Mouse (Mus musculus): Measurements from ENCODE around the gene Tbc1d4.

The Tbc1d4 gene

DNA sequence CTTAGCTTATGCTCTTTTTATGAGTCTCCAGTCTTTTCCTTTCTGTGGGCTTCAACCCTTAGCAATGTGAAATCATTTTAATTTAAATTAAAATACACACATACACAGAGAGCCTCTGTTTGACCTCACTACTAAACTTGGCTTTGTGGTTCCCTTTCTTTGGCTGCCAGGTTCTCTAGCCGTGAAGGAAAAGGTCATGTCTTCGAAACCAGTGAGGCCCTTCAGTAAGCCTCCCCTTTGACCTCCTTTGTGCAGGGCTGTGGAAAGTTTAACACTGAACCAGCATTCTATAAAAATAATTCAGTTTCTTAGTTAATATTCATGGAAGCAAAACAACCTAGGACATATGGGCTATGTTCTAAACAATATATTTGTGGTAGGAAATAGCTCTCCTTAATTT, 78.5 kb downstream of the Tbc1d4 start:
- DNase-seq: no peak

DNA sequence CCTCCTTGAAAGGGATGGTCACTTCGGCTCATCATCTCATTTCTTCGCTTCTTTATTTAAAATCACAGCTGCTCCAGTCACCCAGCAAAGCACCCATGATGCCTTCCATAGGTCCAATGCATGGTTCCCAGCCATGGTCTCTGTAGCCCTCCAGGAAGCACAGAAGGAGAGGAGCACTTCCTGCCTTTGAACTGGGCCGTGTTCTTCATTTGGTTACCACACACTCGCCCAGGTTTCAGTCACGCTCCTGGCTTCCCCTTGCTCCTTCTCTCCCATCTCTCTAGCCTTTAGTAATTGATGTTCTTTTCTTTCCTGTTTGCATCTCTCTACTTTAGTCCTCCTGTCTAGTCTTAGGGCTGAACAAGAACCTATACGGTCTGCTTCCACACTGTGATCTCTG, 79.8 kb downstream of the Tbc1d4 start:
- no peak for DNase-seq

DNA sequence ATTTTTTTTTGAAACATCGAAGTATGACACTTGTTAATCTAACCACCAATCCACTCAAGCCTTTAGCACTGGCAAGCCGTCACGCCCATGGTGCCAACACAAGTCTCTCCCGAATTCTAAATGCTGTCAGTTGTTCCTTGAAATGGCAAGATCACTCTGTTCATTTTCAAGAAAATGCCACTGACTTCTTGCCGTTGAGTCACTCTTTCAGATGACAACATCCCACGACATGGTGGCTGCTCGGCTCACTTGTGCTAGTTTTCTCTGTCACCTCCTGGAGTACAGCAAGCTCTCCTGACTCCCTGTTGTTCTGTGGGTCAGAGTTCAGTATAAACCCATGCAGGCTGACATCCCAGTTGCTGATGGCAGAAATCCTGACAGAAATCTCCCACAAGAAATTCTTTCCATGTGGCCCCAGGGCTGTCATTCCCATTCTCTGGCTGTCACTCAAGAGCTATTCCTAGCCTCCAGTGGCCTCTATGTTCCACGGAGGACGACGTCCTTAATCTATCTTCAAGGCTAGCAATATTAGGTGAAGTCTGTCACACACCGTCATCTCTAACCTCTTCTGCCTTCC, 81.5 kb downstream of the Tbc1d4 start:
- DNase-seq: no peak

DNA sequence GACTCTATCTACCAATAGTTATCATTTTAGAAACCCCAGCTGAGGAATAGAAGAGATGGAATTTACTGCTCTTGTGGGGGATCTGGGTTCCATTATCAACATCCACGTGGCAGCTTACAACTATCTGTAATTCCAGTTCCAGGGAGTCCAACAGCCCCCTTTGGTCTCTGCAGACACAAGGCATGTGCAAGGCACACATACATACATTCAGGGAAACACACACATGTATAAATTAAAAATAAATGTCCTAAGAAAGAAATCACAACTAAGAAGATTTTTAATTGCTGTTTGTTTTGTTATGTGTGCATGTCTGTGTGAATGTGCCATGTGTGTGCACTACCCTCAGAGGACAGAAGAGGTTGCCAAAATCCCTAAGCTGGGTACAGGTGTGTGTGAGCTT, 82.5 kb downstream of the Tbc1d4 start:
- no peak for DNase-seq

DNA sequence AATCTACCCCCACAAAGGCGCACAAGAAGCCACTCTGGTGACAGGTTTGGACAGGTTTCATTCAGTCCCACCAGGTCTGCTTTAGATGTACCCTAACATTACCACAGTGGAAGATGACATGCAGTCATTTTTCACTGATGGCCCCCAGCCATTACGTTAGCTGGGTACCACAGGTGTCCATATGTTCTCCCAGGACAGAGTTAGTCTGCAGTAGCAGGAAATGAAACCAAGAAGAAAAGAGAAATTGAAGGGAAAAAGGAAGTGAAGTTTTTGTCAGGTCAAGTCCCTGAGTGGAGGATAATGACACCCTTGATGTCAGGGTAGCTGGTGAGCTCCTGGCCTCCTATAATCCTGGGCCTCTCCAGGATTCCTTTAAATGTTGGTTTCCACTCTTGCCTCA, 89.0 kb downstream of the Tbc1d4 start:
- DNase-seq: no peak

DNA sequence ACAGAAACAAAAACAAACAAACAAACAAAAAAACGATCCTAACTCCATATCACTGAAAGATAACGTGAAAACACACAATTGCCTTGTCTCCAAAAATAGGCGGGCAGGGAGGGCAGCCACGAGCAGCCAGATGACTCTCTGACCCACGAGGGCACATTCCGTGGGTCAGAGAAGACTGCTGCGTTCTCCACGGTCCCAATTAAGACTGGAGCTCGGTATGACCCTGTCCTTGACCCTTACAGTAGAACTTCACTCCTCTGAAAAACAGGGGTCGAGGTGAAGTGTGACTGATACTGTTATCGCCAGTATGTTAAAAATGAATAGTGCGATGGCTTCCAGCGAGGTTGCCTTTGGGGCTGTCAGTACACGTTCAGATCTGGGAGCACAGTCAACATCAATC, 90.7 kb downstream of the Tbc1d4 start:
- DNase-seq: no peak

DNA sequence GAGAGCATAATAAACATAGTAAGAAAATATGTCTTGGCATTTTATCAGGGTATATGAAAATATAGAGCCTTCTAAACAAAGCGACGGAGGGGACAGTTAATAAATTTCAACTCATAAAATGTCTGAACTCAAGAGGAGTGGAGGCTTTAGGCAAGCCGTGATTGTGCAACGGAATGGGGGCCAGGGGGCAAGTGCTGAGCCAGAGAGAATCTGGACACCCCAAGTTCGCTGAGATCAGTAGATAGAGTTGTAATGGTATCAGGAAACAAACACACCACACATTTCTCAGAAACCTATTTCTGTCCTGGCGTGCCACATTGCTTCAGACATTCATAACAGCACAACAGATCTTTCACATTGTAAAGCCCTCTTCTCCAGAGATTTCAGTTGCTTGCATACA, 91.2 kb downstream of the Tbc1d4 start:
- DNase-seq: no peak

DNA sequence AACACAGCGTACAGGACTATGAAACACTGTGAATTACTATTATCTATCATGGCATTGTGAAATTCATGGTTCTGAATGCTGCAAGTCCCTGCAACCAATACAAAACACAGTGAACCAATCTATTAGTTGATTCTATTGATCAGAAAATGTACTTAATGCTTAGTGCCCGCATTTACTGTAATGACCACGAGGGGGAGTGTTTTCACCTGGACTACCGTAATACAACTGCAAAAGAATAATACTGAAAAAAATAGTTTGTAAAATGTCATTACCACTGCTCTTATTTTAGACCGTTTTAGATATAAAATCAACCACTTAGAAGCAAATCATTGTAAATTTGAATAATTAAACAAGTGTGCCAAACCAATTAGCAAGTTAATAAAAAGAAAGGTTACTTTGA, 91.7 kb downstream of the Tbc1d4 start:
- peak; percentile 48 to 63 for DNase-seq

DNA sequence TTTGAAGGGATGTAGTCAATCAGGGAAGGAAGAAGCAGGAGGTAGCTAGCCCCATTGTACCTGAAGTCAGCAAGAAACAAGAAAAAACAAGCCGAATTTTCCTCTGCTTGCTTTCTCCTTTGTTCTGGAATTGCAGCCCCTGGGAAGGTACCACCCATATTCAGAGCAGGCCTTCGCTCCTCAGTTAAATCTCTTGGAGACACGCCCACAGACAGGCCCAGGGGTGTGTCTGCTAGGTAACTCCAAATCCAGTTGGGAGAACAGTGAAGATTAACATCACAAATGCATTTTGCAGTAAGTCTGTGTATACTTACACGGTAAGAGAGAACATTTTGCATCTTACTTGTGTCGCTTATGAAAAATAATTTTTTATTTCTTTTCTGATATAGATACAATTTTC, 92.1 kb downstream of the Tbc1d4 start:
- DNase-seq: no peak

DNA sequence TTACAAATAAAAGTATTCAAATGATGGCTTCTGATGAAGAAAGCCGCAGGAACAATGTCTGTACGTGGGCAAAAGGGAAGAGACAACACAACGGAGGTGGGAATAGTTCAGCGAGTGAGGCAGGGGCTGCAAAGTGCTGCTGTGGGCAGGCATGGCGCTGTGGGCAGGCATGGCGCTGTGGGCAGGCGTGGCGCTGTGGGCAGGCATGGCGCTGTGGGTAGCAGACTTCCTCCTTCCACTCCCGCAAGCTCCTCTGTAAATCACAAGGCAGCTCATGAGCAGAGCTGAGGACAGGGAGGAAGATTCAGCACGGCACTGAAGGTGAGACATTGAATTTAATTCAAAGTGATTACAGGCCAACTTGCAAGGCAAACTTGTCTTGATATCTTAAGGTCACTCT, 93.0 kb downstream of the Tbc1d4 start:
- DNase-seq: no peak

DNA sequence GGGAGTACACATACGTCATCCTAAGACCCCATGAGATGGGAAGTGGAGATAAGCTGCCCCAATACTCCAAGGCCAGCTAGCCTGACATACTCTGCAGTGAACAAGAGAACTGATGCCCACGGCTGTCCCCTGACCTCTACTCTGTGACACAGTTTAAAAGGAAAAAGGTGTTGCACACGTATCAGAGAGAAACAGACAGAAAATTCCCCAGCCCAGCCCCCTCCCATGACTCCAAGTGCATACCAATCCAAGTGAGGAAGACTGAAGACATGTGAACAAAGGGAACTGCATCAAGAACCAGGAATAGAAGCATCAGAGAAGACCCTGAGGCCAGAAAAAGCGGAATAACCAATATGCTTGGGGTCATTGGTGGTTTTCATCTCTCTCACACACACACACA, 93.7 kb downstream of the Tbc1d4 start:
- DNase-seq: no peak

DNA sequence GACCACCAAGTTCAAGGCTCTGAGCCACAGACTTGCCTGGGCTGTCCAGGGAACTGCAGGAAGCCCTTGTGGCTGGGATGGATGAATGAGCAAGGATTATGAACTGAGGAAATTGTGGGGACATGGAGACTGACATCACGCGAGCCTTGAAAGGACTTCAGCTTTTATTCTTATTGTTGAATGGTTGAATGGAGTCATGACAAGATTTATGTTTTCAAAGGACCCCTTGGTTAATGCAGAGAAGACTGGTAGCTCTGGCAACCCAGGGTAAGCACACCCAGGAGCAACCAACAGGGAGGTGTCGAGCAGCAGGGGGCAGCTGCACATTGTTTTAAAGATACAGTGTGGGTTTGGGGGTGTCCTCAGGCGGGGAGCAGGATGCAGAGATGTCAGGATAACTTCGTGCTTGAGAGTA, 94.4 kb downstream of the Tbc1d4 start:
- no peak for DNase-seq

DNA sequence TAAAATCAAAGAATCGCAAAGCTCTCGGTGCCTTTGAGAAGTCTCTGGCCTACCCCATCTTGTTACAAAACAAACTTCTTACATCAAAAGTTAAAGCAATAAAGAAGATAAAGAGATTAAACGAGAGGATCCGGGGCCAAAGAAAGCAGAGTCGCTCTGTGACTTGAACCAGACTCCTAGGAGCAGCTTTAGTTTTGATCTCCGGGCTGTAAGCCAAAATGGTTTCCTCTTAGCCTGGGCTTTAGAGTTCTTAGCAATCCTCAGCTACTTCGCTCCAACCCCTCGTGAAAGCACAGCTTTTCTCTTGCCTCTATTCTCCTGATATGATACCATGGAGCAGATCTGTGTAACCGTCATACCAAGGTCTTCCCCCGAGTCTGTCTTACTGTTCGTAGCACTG, 95.8 kb downstream of the Tbc1d4 start:
- DNase-seq: no peak

DNA sequence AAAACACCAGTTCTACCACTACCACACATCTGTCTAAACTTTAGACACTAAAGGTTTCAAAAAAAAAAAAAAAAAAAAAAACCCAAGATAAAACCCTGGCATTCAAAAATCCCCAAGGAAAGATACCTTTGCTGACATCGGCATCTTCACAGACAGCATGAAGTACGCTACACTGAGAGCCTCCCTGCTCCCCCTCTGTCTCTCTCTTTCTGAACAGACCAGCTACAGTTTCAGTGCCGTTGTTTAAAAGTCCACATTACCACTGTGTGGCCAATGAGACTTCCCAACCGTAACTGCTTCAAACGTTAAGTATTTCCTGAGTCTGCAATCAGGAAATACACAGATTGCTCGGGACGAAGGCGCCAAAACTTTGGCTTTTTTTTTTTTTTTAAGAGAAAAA, 97.6 kb downstream of the Tbc1d4 start:
- DNase-seq: no peak

DNA sequence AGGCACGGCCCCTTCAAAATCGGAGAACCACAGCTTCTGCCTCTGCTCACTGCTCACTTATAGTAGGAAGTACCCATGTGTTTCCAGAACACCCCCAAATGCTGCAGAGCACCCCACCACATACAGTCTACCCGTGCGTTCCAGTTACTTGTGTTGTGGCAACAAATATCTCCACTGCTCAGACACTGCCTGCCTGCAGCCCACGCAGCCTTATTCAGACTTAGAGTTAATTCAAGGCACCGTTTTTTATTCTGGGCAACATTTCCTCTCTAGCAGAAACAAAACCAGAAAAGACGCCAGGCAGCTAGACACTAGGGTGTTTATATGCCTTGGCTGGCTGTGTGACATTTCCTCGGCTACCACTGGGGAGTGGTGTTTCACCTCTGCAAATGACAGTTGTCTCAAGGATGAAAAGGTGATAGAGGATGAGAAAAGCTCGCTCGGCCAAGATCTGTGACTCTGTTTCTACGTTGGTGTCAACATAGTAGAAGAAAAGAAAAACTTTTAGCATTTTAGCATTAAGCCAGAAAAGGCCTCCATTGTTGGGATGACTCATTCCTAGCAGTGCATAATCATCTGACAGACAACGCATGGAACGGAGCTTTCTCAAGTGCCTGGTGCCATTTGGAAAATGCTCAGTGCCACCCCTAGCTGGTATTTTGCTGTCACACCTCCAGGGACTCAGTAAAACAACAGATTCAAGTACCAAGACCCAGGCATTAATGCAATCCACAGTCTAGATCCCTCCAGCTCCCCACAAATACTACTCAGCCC, 98.3 kb downstream of the Tbc1d4 start:
- DNase-seq: no peak

DNA sequence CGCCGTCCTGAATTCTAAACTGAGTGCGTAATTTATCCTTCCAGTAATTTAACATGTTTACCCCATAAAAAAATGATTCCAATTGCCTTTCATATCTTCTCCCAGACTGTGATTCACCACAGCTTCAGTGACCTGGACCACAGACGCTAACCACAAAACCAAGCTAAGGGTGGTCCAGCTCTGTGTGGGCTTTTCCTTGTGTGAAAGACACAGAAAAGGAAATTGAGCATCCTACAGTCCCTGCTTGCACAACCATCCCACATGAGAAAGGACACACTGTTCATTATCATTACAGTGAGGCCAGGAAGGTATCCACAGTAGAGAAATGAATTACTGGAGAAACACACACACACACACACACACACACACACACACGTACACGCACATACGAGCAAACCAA, 99.2 kb downstream of the Tbc1d4 start:
- no peak for DNase-seq

DNA sequence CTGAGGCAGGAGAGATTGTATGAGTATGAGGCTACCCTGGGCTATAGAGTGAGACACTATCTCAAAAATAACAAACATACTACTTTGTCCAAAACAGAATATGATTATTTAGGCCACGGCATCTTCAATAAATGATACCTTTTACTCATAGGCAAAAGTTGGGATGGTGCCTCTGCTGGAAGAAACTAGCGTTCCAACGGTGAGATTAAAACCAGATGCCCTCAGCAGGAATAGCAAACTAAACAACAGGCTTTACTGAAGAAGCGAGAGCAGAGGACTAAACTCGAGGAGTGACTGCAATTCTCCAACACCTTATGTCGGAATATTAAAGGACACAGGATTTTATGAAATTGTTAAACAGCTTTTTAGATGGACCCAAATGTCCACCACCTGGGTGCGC, 101.0 kb downstream of the Tbc1d4 start:
- DNase-seq: no peak

DNA sequence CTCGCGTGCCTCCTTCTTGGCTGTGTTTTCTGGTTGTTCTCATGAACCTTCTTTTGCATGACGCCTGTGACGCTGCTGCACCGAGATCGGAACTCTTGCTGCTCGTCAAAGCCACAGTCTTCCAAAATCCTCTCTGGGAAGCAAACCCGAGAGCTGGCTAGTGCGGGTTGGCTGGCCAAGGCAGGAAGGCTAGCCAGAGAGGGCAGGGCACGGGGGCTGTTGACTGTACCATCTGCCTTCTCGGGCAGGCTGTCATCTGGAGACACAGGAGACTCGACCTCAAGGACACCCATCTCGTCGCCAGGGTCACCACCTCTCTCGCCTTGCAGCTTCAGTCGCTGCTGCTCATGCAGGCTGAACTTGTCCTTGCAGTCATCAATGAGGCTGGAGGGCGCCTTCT, 101.8 kb downstream of the Tbc1d4 start:
- DNase-seq: no peak

DNA sequence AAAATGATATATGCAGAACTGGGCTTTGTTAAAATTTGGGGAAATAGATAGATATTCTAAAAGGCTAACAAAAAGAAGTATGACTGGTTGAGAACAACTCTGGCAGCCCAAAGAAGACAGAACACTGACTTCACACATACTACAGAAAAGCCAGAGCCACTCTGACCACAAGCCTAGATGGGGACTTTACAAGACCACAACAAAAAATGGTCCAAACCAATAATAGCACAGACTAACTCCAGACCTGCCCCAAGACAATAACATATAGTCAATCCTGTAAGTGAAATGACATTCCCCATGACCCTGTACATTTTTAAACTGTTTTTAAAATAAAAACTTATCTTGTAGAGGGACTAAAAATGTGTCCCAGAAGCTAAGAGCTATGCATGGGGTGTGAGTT, 103.2 kb downstream of the Tbc1d4 start:
- DNase-seq: no peak

DNA sequence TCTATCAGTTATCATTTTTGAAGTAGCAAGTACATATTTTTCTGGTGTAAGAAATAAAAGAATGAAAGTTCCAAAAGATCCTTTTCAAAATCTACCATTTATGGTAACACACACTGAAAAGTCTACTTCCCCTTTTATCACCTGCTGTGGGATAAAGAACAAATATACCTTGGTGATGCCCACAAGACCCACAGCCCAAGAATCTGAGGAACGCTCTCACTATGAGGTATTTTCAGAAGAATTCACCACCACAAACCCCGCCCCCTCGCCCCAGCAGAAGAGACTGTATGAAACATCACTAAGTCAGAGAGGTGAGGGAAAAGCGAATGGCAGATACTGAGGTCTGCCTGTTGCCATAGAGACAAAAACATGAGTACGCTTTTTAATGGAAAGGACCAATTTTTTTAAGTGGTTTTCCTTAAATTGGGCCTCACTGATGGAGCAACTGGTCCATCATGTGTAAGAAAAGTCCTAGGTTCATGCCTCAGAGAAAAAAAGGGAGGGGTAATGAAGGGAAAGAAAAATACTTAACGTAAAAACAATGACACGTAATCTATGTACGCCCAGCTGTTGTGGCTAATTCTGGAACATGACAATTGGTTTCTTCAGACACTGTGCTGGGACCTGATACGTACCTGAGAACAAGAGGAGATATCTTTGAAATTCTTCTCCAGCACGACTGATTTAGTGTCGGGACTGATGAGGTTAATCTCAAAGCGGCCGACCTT, 104.4 kb downstream of the Tbc1d4 start:
- DNase-seq: no peak

DNA sequence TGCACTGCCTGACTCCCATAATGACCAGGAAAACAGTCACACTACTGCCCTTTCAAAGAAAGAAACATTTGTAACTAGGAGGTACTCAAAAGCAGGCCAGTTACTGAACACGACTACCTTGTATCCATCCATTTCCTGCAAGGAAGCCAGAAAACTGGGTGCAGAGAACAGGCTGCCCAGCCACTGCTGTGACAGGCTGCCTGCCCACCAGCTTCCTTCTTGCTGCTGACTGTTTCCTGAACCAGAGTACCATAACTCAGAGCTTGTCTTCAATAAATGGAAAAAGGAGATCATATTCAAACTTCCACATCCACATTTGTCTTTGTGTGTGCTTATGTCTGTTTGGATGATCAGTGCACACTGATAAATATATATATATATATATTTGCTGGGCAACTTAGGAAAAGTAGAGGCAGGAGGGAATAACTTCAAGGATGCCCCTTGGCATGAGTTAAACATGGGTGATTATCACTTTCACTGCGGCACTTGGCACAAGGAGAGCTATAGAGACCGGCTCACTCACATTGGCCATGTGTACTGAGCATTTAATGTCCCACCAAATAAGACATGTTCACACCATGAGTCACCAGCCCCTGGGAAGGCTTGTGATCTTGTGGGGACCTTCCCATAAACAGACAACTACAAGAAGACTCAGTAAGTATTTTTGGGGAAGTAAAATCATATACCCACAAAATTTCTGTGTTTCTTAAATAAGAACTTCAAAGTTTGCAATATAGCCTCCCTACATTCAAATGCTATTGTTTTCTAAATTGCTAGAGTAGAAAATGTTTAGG, 105.6 kb downstream of the Tbc1d4 start:
- peak in 1 of 2 experiments; percentile 7 for DNase-seq

DNA sequence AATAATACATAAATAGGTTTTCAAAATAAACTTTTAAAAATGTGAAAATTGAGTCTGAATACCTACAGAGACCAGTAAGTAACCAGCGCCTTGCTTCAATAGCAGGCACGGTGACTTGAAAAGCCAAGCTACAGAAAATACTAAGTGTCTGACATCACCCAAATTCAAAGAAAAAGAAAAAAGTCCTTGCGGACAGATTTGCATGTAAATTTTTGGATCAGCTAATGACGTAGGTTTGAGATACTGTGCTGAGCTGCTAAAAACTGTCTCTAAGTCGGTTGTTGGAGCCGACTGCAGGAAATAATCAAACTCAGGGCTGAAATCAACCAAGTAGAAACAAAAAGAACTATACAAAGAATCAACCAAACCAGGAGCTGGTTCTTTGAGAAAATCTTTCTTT, 107.1 kb downstream of the Tbc1d4 start:
- DNase-seq: no peak

DNA sequence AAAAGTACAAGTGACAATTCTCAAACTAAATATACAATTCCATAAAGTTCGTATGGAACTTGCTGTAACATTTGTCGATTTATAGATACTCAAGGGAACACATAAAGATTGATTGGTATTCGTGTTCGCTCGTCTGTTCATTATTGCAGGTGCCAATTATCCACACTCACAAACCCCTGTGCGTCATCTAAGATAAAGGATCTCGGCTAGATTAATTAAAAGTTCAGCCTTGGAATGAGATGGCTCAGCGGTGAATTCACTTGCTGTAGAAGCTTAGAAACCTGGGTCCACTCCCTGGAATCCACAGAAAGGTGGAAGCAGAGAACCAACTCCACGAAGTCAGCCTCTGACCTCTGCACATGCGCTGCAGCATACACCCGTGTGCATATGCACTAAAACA, 107.5 kb downstream of the Tbc1d4 start:
- no peak for DNase-seq

DNA sequence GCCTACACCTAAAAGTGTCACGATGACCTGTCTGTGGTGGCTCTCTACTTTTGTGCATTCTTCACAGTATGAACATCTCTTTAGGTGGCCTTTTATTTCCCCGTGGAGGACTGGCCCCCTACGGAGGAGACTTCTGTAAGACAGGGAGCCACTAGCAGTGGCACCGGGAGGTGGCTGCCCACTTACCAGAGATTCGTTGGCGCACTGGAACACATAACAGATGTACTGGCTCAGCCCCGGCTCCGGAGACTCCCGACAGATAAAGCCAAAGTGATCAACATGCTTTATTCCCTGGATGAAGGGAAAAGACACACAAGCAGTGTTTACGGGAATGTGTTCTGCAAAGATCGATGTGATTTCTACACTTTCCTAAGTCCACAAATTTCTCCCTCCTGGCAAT, 108.2 kb downstream of the Tbc1d4 start:
- DNase-seq: no peak
